22 mouse cellular contexts compared by ENCODE assay signal in genomic region chr12:71393752-71394151, GRCm38 (mm10).
DNase-seq lines count a peak whose midpoint lies in the region; ATAC-seq and TF ChIP-seq lines count a peak whose summit lies in the region.
"Had no signal": no experiment of that assay in that cellular context is flagged by ENCODE, and none has a peak within 500 bp of the region (broad histone marks: within the 10 kb centered on the region; RNA-seq: fewer than 3 reads in every experiment).

No protein-coding gene starts in this region.

- intact Hi-C loops in heart, postnatal 36 days (cut with DNase I) = no loop called here

- H3K4me3 ChIP-seq in embryonic fibroblast, embryonic 13.5 days (ENCODE audit: insufficient read depth, low read length) = no peak overlapping the region
- H3K4me3 ChIP-seq: embryonic facial prominence, embryonic 13.5 days; embryonic facial prominence, embryonic 15.5 days; forebrain, embryonic 13.5 days; forebrain, embryonic 15.5 days had no signal

- no peaks in the 10 kb centered on the region for H3K4me1 ChIP-seq in embryonic fibroblast, embryonic 13.5 days (ENCODE audit: control insufficient read depth, insufficient read depth, low read length)
- H3K4me1 ChIP-seq: forebrain, embryonic 13.5 days had no signal

- TF ChIP-seq CTCF in embryonic fibroblast, embryonic 13.5 days (IDR thresholded peaks at IDR 0.05; ENCODE audit: borderline replicate concordance, insufficient read depth, low read length) = no peak

- no peak for TF ChIP-seq POLR2A in embryonic fibroblast, embryonic 13.5 days (IDR thresholded peaks at IDR 0.05; ENCODE audit: low read depth, low read length)

- peak; percentile 18 for DNase-seq in heart, adult 11 months
- DNase-seq in heart, postnatal 36 days = no peak
- DNase-seq in cerebellum, adult 18-20 months = no peak
- DNase-seq: adrenal gland, adult 8-10 months; adrenal gland, postnatal 14 days; adrenal gland, postnatal 36 days; B cell, adult 2 months; cerebellum, adult 11-12 months; cerebellum, adult 8-10 months; cerebellum, adult 9-11 months; cerebellum, postnatal 14 days; cerebellum, postnatal 36 days; embryo, embryonic 11 days; forebrain, postnatal 0 days had no signal

- H3K27ac ChIP-seq in embryonic fibroblast, embryonic 13.5 days (ENCODE audit: insufficient read depth, low read length) = peak overlapping the region; percentile 31; the same call in 1 of the 2 replicates
- H3K27ac ChIP-seq: embryonic facial prominence, embryonic 13.5 days; embryonic facial prominence, embryonic 15.5 days; forebrain, embryonic 13.5 days; forebrain, embryonic 15.5 days had no signal

- ATAC-seq in megakaryocyte-erythroid progenitor cell, adult 5-6 weeks (replicated peaks; ENCODE audit: low FRiP score, low TSS enrichment, poor library complexity, severe bottlenecking) = no peak
- ATAC-seq: activated CD4-positive, CD25-positive, alpha-beta regulatory T cell, adult 4 months; forebrain, embryonic 13.5 days; forebrain, embryonic 15.5 days; forebrain, postnatal 0 days; Patski had no signal
